Mouse (Mus musculus) forebrain, embryonic 11.5 days (tissue): ENCODE measurements around the gene Btg4. TPM values are rescaled to one million over a fixed set of nuclear protein-coding genes. Genes with fewer than 3 reads are reported as not detected.

Experiments used
- ATAC-seq: fragments of 200-750 bp; cut with Nextera tagmentation; replicated peaks from 2 replicates; pipeline ENCODE4 v1.8.0; 2017; ENCODE audit warnings: moderate TSS enrichment; ENCODE audit not compliant: low FRiP score
- DNase-seq: peaks from one replicate; pipeline ENCODE4 v3.0.0-alpha.2; 2017; ENCODE audit warnings: low spot score
- H3K27ac ChIP-seq: fragments of 300-500 bp; sonication (generic); 2 replicates; pipeline ENCODE4 v1.5.1; 2014; ENCODE audit warnings: low read depth, low read length
- H3K27me3 ChIP-seq: fragments of 300-500 bp; sonication (generic); 2 replicates; pipeline ENCODE4 v1.6.1; 2014; ENCODE audit warnings: mild to moderate bottlenecking, low read length, mixed read lengths; ENCODE audit not compliant: control insufficient read depth, insufficient read depth
- H3K36me3 ChIP-seq: fragments of 300-500 bp; sonication (generic); 2 replicates; pipeline ENCODE4 v1.6.1; 2014; ENCODE audit warnings: mild to moderate bottlenecking, low read length, moderate library complexity, mixed read lengths; ENCODE audit not compliant: control insufficient read depth, insufficient read depth
- H3K4me1 ChIP-seq: fragments of 300-500 bp; sonication (generic); replicated peaks from 2 replicates; pipeline ENCODE4 v1.6.1; 2014; ENCODE audit warnings: low read length, mixed read lengths; ENCODE audit not compliant: control insufficient read depth, insufficient read depth
- H3K4me2 ChIP-seq: fragments of 300-500 bp; sonication (generic); 2 replicates; pipeline ENCODE4 v1.6.1; 2014; ENCODE audit warnings: low read depth, mild to moderate bottlenecking, low read length, moderate library complexity, mixed read lengths; ENCODE audit not compliant: severe bottlenecking
- H3K4me3 ChIP-seq: fragments of 300-500 bp; sonication (generic); 2 replicates; pipeline ENCODE4 v1.5.1; 2014; ENCODE audit warnings: low read depth, low read length
- H3K9ac ChIP-seq: fragments of 300-500 bp; sonication (generic); 2 replicates; pipeline ENCODE4 v1.6.1; 2014; ENCODE audit warnings: low read length
- H3K9me3 ChIP-seq: fragments of 300-500 bp; sonication (generic); 2 replicates; pipeline ENCODE4 v1.6.1; 2016; ENCODE audit warnings: low read length, mixed read lengths; ENCODE audit not compliant: control insufficient read depth
- WGBS: fragments of 180-500 bp; shearing (Covaris S2); extraction: QIAGEN DNeasy Blood & Tissue Kit; methylation state at CpG from one replicate; pipeline ENCODE4 v1.1.7; 2014; 5-methylcytosine and 5-hydroxymethylcytosine counted together
- polyA plus RNA-seq: library from polyadenylated mRNA; unstranded; fragments of >200 nt; fragmentation: Nextera tagmentation; extraction: Ambion mirVana; gene quantifications from 2 replicates; pipeline ENCODE4 v1.2.1, GENCODE M21; 2014

Gene Btg4
- polyA plus RNA-seq, 1 experiment from 2014 or later: not detected

GRCm38 (mm10) chr9:51032291-51032690 lies 28.4 kb upstream of the Btg4 start:
- 70% methylated on average over 8 of the region's 8 CpGs for WGBS
- Histone ChIP-seq H3K4me3 (no peak overlapping the region), H3K9ac (no peak overlapping the region), H3K4me2 (no peak overlapping the region), H3K9me3 (no peaks in the 10 kb centered on the region), H3K36me3 (no peaks in the 10 kb centered on the region), H3K27me3 (no peaks in the 10 kb centered on the region), H3K27ac (no peak overlapping the region), H3K4me1 (no peaks in the 10 kb centered on the region)
- ATAC-seq (no peak), DNase-seq (no peak)

GRCm38 (mm10) chr9:51032785-51033529 lies 27.7 kb upstream of the Btg4 start:
- no peaks in the 10 kb centered on the region for H3K4me1 ChIP-seq
- H3K4me3 ChIP-seq: no peak overlapping the region
- no peak overlapping the region for H3K4me2 ChIP-seq
- no peaks in the 10 kb centered on the region for H3K27me3 ChIP-seq
- H3K9me3 ChIP-seq: no peaks in the 10 kb centered on the region
- H3K27ac ChIP-seq: no peak overlapping the region
- H3K36me3 ChIP-seq: no peaks in the 10 kb centered on the region
- no peak for DNase-seq
- H3K9ac ChIP-seq: no peak overlapping the region
- no peak for ATAC-seq
- WGBS: 85% methylated on average over 3 of the region's 3 CpGs

GRCm38 (mm10) chr9:51041491-51041980 lies 19.2 kb upstream of the Btg4 start:
- Histone ChIP-seq H3K27ac (no peak overlapping the region), H3K27me3 (no peaks in the 10 kb centered on the region), H3K4me3 (no peak overlapping the region), H3K9me3 (no peaks in the 10 kb centered on the region), H3K9ac (no peak overlapping the region), H3K4me1 (no peaks in the 10 kb centered on the region), H3K4me2 (no peak overlapping the region), H3K36me3 (no peaks in the 10 kb centered on the region)
- WGBS: 94% methylated on average over 7 of the region's 7 CpGs
- no peak for DNase-seq
- ATAC-seq: no peak

- no peak overlapping the region for H3K27ac ChIP-seq
- H3K4me2 ChIP-seq: no peak overlapping the region
- no peak overlapping the region for H3K9ac ChIP-seq
- H3K4me3 ChIP-seq: no peak overlapping the region
- H3K36me3 ChIP-seq: no peaks in the 10 kb centered on the region
- DNase-seq (no peak), ATAC-seq (no peak)
- 87% methylated on average over 6 of the region's 6 CpGs for WGBS
- H3K4me1 ChIP-seq: no peaks in the 10 kb centered on the region
- H3K27me3 ChIP-seq: no peaks in the 10 kb centered on the region
- no peaks in the 10 kb centered on the region for H3K9me3 ChIP-seq
These were observed 18.6 kb upstream of the Btg4 start for GRCm38 (mm10) chr9:51042136-51042535.

GRCm38 (mm10) chr9:51052180-51052579 lies 8.5 kb upstream of the Btg4 start:
- Histone ChIP-seq H3K4me2 (no peak overlapping the region), H3K9me3 (no peaks in the 10 kb centered on the region), H3K9ac (no peak overlapping the region), H3K27ac (no peak overlapping the region), H3K36me3 (no peaks in the 10 kb centered on the region), H3K27me3 (no peaks in the 10 kb centered on the region), H3K4me3 (no peak overlapping the region), H3K4me1 (no peaks in the 10 kb centered on the region)
- ATAC-seq: no peak
- DNase-seq: no peak
- 67% methylated on average over 3 of the region's 3 CpGs for WGBS

- DNase-seq: no peak
- Histone ChIP-seq H3K36me3 (no peaks in the 10 kb centered on the region), H3K9me3 (no peaks in the 10 kb centered on the region), H3K4me1 (no peaks in the 10 kb centered on the region), H3K4me2 (no peak overlapping the region), H3K27me3 (no peaks in the 10 kb centered on the region), H3K27ac (no peak overlapping the region), H3K4me3 (no peak overlapping the region), H3K9ac (no peak overlapping the region)
- ATAC-seq: no peak
- 76% methylated on average over 3 of the region's 3 CpGs for WGBS
These were observed 4.1 kb upstream of the Btg4 start for GRCm38 (mm10) chr9:51056360-51057324.

GRCm38 (mm10) chr9:51058951-51059521 lies 1.7 kb upstream of the Btg4 start:
- WGBS: 87% methylated on average over 4 of the region's 4 CpGs
- Histone ChIP-seq H3K36me3 (no peaks in the 10 kb centered on the region), H3K27me3 (no peaks in the 10 kb centered on the region), H3K4me1 (no peaks in the 10 kb centered on the region), H3K9me3 (no peaks in the 10 kb centered on the region), H3K4me3 (no peak overlapping the region), H3K9ac (no peak overlapping the region), H3K4me2 (no peak overlapping the region), H3K27ac (no peak overlapping the region)
- ATAC-seq: no peak
- DNase-seq: no peak

- Histone ChIP-seq H3K9me3 (no peaks in the 10 kb centered on the region), H3K4me1 (no peaks in the 10 kb centered on the region), H3K4me2 (no peak overlapping the region), H3K4me3 (no peak overlapping the region), H3K27ac (no peak overlapping the region), H3K36me3 (no peaks in the 10 kb centered on the region), H3K27me3 (no peaks in the 10 kb centered on the region), H3K9ac (no peak overlapping the region)
- WGBS: 90% methylated on average over 3 of the region's 3 CpGs
- ATAC-seq (no peak), DNase-seq (no peak)
These were observed 7.5 kb downstream of the Btg4 start for GRCm38 (mm10) chr9:51068202-51068601.
